Mouse (Mus musculus): ENCODE measurements around the gene Kng1.

Gene Kng1

DNA sequence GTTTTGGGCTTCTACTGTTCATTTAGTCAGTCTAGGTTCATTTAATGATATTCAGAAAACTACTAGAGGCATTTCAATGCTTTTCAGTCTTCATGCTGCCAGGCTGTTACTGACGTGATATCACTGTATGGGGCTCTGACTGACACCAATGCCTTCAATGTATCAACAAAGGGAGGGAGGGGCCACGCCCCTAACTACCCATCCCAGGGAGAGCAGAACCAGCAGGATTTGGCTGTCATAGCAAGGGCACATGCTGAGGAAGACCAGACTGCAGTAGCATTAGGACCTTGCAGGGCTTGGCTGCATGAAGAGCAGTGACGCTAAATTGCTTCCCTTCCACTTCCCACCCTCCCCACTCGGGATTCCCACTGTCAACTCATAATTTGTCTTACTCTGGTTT is 59.5 kb downstream of the Kng1 start:
- no peak for DNase-seq

DNA sequence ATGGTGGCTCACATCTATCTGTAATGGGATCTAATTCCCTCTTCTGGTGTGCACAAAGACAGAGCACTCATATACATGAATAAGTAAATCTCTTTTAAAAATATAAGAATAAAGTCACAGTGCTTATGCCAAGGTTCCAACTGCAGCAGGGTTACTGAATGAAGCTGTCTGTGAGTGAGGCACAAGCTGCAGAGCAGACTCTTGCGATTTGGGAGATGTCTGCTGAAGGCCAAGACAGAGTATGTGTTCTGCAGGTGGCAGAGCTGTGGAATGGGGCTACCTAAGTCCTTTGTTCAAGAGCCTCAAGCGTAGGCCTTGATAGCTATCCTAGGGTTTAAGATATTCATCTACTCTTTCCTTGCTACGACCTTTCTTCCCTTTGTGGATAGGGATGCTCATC is 64.8 kb downstream of the Kng1 start:
- DNase-seq = no peak

DNA sequence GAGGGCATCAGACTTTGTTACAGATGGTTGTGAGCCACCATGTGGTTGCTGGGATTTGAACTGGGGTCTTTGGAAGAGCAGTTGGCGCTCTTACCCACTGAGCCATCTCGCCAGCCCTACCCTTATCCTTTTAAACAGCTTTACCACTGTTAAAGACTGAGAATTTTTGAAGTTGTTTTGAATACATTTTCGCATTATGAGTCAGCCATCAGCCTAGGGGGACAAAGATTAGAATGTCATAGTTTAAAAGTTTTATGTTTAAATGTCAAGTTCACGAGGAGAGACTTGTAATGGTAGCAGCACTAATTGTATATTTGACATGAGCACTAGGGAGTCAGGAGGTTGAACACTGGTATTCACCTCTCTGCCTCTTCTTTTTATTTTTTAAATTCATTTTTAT is 65.4 kb downstream of the Kng1 start:
- DNase-seq = no peak

DNA sequence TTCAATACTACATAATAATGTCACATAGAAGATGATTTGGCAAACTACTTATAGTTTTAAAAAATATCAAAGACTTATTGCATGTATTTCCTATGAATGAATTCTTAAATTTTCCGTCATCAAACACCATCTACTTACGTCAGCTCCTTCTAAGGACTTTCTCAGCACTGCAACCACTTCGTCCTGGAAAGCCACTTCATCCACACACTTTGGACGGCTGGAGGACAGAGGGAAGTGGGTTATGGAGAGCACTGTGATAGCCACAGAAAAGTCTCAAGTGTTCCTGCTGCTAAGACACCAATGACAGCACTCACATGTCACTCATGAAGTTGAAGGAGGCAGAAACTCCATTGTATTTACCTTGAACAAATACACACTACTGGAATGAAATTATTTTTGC is 66.7 kb downstream of the Kng1 start:
- no peak for DNase-seq

DNA sequence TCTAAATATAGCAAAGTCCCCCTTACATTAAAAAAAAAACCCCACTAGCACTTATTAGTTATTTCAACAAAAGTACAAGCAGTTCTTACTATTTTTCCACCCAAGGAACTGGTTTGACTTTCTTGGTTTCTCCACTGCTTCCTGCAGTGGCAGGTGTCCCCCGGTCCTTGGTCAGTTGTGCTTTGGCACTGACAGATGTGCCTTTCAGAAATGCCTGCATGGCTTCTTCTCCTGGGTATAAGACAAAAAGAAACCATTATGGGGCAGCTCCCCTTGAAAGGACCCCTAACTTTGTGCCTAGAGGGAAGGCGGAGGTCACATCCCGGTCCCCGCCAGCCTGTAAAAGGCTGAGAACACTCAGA is 69.6 kb downstream of the Kng1 start:
- DNase-seq = no peak

DNA sequence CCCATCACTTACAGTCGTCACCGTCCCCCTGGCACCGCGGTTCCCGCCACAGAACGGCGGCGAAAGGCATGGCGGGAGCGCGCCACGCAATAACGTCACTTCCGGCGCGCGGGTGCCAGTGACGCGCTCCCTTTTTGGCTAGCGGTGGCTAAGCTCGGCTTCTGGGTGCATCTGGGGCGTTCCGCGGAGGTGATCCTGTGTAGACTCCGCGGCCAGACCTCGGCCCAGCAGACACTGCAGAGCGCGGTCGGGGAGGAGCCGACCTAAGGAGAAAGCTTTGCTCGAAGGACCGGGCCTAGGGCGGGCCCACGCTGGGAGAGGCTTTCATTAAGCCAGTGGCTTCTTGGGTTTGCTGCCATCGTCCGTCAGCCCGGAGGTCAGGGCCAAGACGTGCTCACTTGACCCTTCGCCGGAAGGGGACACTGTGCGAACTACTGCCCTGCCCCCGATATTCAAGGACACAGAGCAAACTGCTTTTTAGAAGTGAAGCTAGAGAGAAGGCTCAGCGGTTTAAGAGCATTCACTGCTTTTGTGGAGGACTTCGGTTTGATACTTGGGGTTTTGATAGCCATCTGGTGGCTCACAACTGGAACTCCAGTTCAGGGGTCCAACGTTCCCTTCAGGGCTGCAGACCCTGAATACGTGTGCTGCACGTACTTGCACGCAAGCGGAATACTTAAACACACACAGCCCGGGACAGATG is 70.2 kb downstream of the Kng1 start, which contains the start of gene Rfc4:
TSS of gene Rfc4 (minus strand) at position 65 of the 703 bp plus-strand sequence.
- DNase-seq = peak; percentile 91 to 93

DNA sequence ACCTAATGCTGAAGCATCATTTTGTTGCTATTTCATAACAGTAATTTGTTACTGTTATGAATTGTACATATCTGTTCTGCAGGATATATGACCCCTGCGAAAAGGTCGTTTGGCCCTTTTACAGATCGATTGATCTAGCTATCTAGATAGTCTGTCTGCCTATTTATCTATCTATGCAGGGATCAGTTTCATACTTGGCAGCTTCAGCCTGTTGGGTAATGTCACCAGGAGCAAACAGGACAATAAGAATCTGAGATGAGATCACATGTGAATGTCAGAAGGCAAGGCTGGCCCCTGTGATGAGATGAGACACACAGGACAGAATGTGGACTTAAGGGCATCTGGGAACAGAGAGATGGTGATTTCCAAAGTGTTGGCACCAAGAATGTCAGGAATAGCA is 72.6 kb downstream of the Kng1 start:
- no peak for DNase-seq
